Mouse (Mus musculus) hindbrain, embryonic 14.5 days (tissue): ENCODE measurements around the gene Gm9767. TPM values are rescaled to one million over a fixed set of nuclear protein-coding genes. Genes with fewer than 3 reads are reported as not detected.

Experiments
- ATAC-seq: fragments of 200-750 bp; cut with Nextera tagmentation; 2 replicates; pipeline ENCODE4 v1.8.0; 2017; ENCODE audit warnings: moderate number of reproducible peaks, mild to moderate bottlenecking, moderate TSS enrichment, moderate library complexity; ENCODE audit not compliant: low FRiP score
- DNase-seq: peaks from one replicate; pipeline ENCODE4 v3.0.0-alpha.2; 2015; ENCODE audit warnings: low spot score
- H3K27ac ChIP-seq: fragments of 300-500 bp; sonication (generic); 2 replicates; pipeline ENCODE4 v1.5.1; 2014; ENCODE audit warnings: mild to moderate bottlenecking, moderate library complexity
- H3K27me3 ChIP-seq: fragments of 300-500 bp; sonication (generic); 2 replicates; pipeline ENCODE4 v1.6.1; 2014; ENCODE audit warnings: mild to moderate bottlenecking, low read length, mixed read lengths; ENCODE audit not compliant: control insufficient read depth, insufficient read depth
- H3K36me3 ChIP-seq: fragments of 300-500 bp; sonication (generic); replicated peaks from 2 replicates; pipeline ENCODE4 v1.6.1; 2014; ENCODE audit not compliant: control insufficient read depth, insufficient read depth
- H3K4me1 ChIP-seq: fragments of 300-500 bp; sonication (generic); replicated peaks from 2 replicates; pipeline ENCODE4 v1.6.1; 2014; ENCODE audit warnings: antibody characterized with exemption, low read length, mixed read lengths; ENCODE audit not compliant: control insufficient read depth, insufficient read depth
- H3K4me2 ChIP-seq: fragments of 300-500 bp; sonication (generic); replicated peaks from 2 replicates; pipeline ENCODE4 v1.6.1; 2014; ENCODE audit warnings: mild to moderate bottlenecking, moderate library complexity
- H3K4me3 ChIP-seq: fragments of 300-500 bp; sonication (generic); replicated peaks from 2 replicates; pipeline ENCODE4 v1.5.1; 2014; ENCODE audit warnings: mild to moderate bottlenecking, low read length
- H3K9ac ChIP-seq: fragments of 300-500 bp; sonication (generic); 2 replicates; pipeline ENCODE4 v1.6.1; 2014
- H3K9me3 ChIP-seq: fragments of 300-500 bp; sonication (generic); 2 replicates; pipeline ENCODE4 v1.6.1; 2016; ENCODE audit warnings: low read length; ENCODE audit not compliant: control insufficient read depth
- WGBS: fragments of 180-500 bp; shearing (Covaris S2); extraction: QIAGEN DNeasy Blood & Tissue Kit; methylation state at CpG from one replicate; pipeline ENCODE4 v1.1.7; 2014; 5-methylcytosine and 5-hydroxymethylcytosine counted together
- polyA plus RNA-seq: library from polyadenylated mRNA; unstranded; fragments of >200 nt; fragmentation: Nextera tagmentation; extraction: Ambion mirVana; gene quantifications from 2 replicates; pipeline ENCODE4 v1.2.1, GENCODE M21; 2014

Gene Gm9767
- polyA plus RNA-seq, 1 experiment from 2014 or later = 0.86 TPM

GRCm38 (mm10) chr10:26082081-26082480, 4.0 kb downstream of the Gm9767 start:
- H3K4me2 ChIP-seq = no peak overlapping the region
- no peaks in the 10 kb centered on the region for H3K9me3 ChIP-seq
- no peaks in the 10 kb centered on the region for H3K4me1 ChIP-seq
- H3K9ac ChIP-seq = no peak overlapping the region
- no peak for DNase-seq
- no peak for ATAC-seq
- no peaks in the 10 kb centered on the region for H3K36me3 ChIP-seq
- H3K27me3 ChIP-seq = no peaks in the 10 kb centered on the region
- 69% methylated on average over 4 of the region's 4 CpGs for WGBS
- H3K27ac ChIP-seq = no peak overlapping the region
- no peak overlapping the region for H3K4me3 ChIP-seq

GRCm38 (mm10) chr10:26103330-26103982, 25.4 kb downstream of the Gm9767 start:
- no peak for ATAC-seq
- Histone ChIP-seq H3K36me3 (no peaks in the 10 kb centered on the region), H3K9me3 (no peaks in the 10 kb centered on the region), H3K27ac (no peak overlapping the region), H3K9ac (no peak overlapping the region), H3K4me3 (no peak overlapping the region), H3K27me3 (no peaks in the 10 kb centered on the region), H3K4me1 (no peaks in the 10 kb centered on the region), H3K4me2 (no peak overlapping the region)
- WGBS = 83% methylated on average over 3 of the region's 3 CpGs
- no peak for DNase-seq

- no peak overlapping the region for H3K4me2 ChIP-seq
- H3K36me3 ChIP-seq = no peaks in the 10 kb centered on the region
- ATAC-seq (no peak), DNase-seq (no peak)
- H3K9ac ChIP-seq = no peak overlapping the region
- no peaks in the 10 kb centered on the region for H3K4me1 ChIP-seq
- H3K9me3 ChIP-seq = no peaks in the 10 kb centered on the region
- WGBS = 81% methylated on average over 4 of the region's 4 CpGs
- no peak overlapping the region for H3K27ac ChIP-seq
- H3K4me3 ChIP-seq = no peak overlapping the region
- H3K27me3 ChIP-seq = no peaks in the 10 kb centered on the region
Observed at GRCm38 (mm10) chr10:26114409-26114808, 36.4 kb downstream of the Gm9767 start.

GRCm38 (mm10) chr10:26119067-26119821, 41.2 kb downstream of the Gm9767 start:
- Histone ChIP-seq H3K27ac (no peak overlapping the region), H3K36me3 (no peaks in the 10 kb centered on the region), H3K4me2 (no peak overlapping the region), H3K9ac (no peak overlapping the region), H3K9me3 (no peaks in the 10 kb centered on the region), H3K27me3 (no peaks in the 10 kb centered on the region), H3K4me3 (no peak overlapping the region), H3K4me1 (no peaks in the 10 kb centered on the region)
- no peak for DNase-seq
- WGBS = 87% methylated on average over 6 of the region's 6 CpGs
- no peak for ATAC-seq

- no peak overlapping the region for H3K4me3 ChIP-seq
- DNase-seq (no peak), ATAC-seq (no peak)
- no peaks in the 10 kb centered on the region for H3K27me3 ChIP-seq
- no peaks in the 10 kb centered on the region for H3K36me3 ChIP-seq
- H3K4me1 ChIP-seq = no peaks in the 10 kb centered on the region
- H3K27ac ChIP-seq = no peak overlapping the region
- H3K4me2 ChIP-seq = no peak overlapping the region
- H3K9me3 ChIP-seq = no peaks in the 10 kb centered on the region
- 77% methylated on average over 1 of the region's 1 CpGs for WGBS
- no peak overlapping the region for H3K9ac ChIP-seq
Observed at GRCm38 (mm10) chr10:26119822-26120183, 41.7 kb downstream of the Gm9767 start.

Other genes starting within 250 kb of the Gm9767 start
- 27.2 and 27.6 TPM in 2 replicates for gene Tmem200a, start 797 bp downstream of the Gm9767 start, polyA plus RNA-seq
- 0.29 and 0.35 TPM in 2 replicates for gene Samd3, start 151.5 kb downstream of the Gm9767 start, polyA plus RNA-seq